Mouse (Mus musculus) CH12F3 (cell line): ENCODE data around the gene Smarcb1.
"Not testable (repeated sequence)": the region's sequence is repeated elsewhere in the genome, so short reads cannot be mapped to it uniquely, and the experiment has no call there.

ENCODE experiments used
- in situ Hi-C: fragments of 300-500 bp; cut with MboI; formaldehyde crosslinking; loops from 2 replicates; pipeline ENCODE4 v1.14.3; 2020; ENCODE audit warnings: low sequenced_read_pairs

The Smarcb1 gene

DNA sequence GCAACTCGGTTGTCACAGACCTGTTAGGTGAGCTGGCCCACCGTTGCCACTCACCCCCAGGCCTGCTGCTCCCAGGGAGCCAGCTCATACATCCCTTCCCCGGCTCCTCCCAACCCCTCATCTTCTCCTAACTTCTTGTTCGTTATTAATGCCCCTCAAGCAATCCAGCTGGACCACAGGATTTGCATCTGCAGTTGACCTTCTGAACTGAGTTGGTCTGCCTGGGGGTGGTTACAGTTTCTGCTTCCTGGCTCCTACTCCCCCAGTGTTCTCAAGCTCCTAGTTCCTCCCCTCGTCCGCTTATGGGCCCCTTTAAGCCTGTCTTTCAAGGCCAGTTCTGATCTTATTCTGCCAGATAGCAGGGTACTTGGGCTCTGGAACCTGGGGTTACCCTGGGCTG is 26.8 kb downstream of the Smarcb1 start:
- in situ Hi-C loops: no loop called here

GRCm38 (mm10) chr10:75893089-75893750 is 28.2 kb downstream of the Smarcb1 start, which contains the start of gene Derl3:
Gene Derl3, plus strand, starts transcription at chr10:75893413.
- in situ Hi-C loops: no loop called here

DNA sequence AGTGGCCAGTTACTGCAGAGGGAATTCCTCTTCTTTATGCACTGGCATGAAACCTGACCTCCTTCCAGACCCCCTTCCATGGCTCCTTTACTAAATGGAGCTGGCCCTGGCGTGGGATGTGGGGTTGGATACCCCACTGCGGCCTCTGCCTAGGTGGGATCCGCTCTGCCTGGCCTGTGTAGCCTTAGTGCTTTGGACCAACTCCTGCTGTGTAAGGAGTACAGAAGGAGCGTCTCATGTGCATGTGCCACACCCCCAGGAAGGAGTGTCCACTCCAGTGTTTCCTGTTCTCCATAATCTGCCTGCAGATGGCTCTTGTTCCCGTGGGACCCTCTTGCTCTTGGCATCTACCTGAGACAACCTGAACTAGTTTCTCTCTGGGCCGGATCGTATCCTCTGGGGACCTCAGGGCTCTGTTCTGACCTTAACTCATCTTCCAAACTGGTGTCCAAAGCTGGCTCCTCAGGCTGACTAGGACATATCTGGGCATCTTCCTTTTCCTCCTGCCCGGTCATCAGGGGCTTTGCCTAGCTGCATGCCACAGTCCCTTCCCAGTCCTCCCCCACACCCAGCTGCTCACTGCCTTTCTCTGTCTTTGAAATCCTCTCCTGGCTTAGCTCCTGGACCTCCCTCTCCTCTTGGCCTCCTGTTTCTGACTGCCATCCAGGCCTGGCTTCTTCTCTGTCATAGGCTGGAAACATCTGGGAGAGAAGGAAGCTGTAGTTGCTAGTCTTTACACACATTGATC is 31.8 kb downstream of the Smarcb1 start:
- in situ Hi-C loops: no loop called here

- in situ Hi-C loops: not testable (repeated sequence)
Measured at GRCm38 (mm10) chr10:75887504-75887903, 33.9 kb downstream of the Smarcb1 start.

- in situ Hi-C loops: loop anchor here (5.0 kb wide), 1 partner anchor 68 kb away; the partner anchor contains the start of gene Gm5134
Measured at GRCm38 (mm10) chr10:75884742-75885141, 36.7 kb downstream of the Smarcb1 start.

- in situ Hi-C loops: loop anchor here (5.0 kb wide), 1 partner anchor 69 kb away; the partner anchor contains the start of gene Gm5134
Measured at GRCm38 (mm10) chr10:75883232-75883552, 38.2 kb downstream of the Smarcb1 start.

- in situ Hi-C loops: loop anchor here (5.0 kb wide), 1 partner anchor 70 kb away; the partner anchor contains the start of gene Gm5134
Measured at GRCm38 (mm10) chr10:75882433-75883231, 38.8 kb downstream of the Smarcb1 start.

- in situ Hi-C loops: loop anchor here (5.0 kb wide), 1 partner anchor 70 kb away; the partner anchor contains the start of gene Gm5134
Measured at GRCm38 (mm10) chr10:75881578-75882432, 39.6 kb downstream of the Smarcb1 start.

DNA sequence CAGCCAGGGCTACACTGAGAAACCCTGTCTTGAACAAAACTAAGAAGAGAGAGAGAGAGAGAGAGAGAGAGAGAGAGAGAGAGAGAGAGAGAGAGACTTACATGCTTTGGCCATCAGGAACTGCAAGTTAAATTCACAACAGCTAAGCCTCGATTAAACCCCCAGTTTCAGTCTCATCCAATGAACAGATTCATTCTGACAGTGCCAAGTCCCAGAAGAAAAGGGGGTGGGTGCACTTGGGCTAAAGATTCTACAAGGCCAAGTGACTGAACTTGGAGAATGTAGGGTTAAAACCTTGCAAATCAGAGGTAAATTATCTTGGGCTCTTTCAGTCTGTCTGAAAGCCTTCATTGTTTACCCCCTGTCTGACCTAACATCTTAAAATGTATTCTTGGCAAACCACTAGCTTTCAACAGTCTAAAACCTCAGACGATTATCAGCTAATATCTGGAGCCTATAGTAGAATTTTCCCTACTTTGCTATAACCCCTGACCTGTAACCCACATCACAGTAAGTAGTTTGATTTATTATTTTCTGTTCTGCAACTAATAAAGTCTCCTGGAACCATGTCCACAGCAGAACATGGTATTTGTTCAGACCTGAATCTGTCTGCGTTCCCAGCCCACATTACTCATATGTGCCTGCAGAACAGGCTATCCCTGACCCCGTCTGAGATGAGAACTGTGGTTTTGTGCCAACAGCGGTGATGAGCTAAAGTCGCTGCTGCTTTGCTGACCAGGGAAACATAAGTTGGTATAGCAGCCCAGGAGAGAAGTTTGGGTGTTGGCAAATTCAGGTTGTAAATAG is 40.4 kb downstream of the Smarcb1 start:
- in situ Hi-C loops: loop anchor here (5.0 kb wide), 1 partner anchor 71 kb away; the partner anchor contains the start of gene Gm5134

DNA sequence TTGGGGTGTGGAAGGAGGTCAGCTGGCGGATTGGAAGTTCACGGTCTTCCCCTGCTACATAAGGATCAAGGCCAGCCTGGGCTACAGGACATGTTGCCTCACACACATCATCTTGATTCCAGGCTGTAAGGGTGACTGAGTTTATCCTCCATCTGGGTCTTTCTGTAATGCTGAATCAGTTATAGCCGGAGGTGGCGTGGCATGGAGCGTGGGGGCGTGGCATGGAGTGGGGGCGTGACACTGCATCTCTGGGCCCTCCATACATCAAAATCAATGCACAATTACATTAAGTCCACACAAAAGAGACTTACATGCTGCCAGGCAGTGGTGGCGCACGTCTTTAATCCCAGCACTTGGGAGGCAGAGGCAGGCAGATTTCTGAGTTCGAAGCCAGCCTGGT is 41.1 kb downstream of the Smarcb1 start:
- in situ Hi-C loops: loop anchor here (5.0 kb wide), 1 partner anchor 72 kb away; the partner anchor contains the start of gene Gm5134

GRCm38 (mm10) chr10:75878836-75879235 is 42.6 kb downstream of the Smarcb1 start:
- in situ Hi-C loops: no loop called here

DNA sequence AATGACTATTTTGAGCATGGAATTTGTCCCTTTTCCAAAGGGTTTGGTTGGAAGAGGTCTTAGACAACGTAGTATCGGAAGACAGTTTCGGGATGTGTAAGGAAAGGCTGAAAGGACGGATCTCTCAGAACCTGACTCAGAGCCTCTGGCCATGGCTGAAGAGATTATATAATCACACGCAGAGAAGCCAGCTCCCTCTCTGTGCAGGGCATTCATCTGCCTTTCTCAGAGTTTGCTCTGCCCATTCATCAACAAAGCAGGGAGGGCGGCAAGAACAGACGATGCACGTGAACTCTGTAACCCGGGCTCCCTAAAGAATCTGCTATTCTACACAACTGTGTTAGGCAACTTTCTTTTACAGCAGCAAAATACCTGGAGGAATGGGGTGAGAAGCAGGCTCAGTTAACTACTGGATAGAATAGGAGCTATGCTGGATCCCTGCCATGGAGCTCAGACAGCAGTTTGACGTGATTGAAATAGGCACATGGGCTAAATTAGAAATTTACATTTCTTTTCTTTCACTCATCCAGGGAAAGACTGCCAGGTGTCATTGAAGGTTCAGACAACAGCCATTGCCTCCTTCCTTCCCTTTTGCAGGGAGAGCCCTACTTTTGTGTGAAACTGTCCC is 47.8 kb downstream of the Smarcb1 start:
- in situ Hi-C loops: no loop called here

- in situ Hi-C loops: no loop called here
Measured at GRCm38 (mm10) chr10:75872915-75873542, 48.4 kb downstream of the Smarcb1 start.

DNA sequence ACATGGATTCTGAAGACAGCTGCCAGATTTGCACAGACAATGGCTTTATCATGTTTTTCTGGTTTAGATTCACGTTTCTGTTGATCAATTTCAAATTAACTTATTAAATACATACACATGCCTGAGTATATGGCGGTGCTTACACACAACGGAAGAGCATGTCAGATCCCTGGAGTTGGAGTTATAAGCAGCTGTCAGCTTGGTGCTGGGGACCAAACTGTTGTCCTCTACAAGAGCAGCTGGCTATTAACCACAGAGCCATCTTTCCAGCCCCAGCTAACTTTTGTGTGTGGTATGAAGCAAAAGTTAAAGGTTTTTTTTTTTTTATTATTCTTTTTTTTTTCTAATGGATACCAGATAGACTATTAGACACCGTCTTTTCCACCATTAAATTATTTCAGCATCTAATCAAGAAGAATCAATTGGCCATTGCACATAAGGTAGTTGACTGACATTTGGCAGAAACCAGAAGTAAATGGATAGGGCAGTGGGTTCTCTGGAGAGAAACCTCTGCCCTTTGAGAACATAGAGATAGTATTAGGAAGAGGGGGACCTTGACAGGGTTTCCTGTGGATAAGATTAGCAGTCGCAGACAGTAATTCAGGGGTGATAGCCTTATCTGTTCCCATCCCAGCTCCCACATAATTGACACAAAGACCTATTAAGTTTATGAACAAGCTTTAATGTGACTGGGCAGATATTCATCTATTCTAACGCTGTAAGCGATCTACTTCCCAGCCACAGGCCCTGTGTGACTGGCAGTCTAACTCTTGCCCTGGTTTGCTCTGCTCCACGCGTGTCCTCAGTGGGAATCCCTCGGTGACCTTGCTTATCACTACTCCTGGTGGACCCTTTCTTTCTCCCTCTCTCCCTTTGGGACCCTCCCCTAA is 49.1 kb downstream of the Smarcb1 start:
- in situ Hi-C loops: no loop called here

- in situ Hi-C loops: no loop called here
Measured at GRCm38 (mm10) chr10:75861587-75861986, 59.8 kb downstream of the Smarcb1 start.

GRCm38 (mm10) chr10:75860746-75861145 is 60.7 kb downstream of the Smarcb1 start:
- in situ Hi-C loops: no loop called here

- in situ Hi-C loops: not testable (repeated sequence)
Measured at GRCm38 (mm10) chr10:75859786-75860470, 61.5 kb downstream of the Smarcb1 start, which contains the start of gene Mif. Gene Mif, minus strand, starts transcription at chr10:75860240.
